Mouse (Mus musculus) thymus, postnatal 36 days (tissue): Measurements from ENCODE around the gene A630095N17Rik.
"Not testable (repeated sequence)": the region's sequence is repeated elsewhere in the genome, so short reads cannot be mapped to it uniquely, and the experiment has no call there.

ENCODE experiments used
- DNase-seq, 2 experiments: peaks; one replicate each; pipeline ENCODE4 v3.0.0; 2022; ENCODE audit warnings: mixed read lengths in 2 of 2

The A630095N17Rik gene

DNA sequence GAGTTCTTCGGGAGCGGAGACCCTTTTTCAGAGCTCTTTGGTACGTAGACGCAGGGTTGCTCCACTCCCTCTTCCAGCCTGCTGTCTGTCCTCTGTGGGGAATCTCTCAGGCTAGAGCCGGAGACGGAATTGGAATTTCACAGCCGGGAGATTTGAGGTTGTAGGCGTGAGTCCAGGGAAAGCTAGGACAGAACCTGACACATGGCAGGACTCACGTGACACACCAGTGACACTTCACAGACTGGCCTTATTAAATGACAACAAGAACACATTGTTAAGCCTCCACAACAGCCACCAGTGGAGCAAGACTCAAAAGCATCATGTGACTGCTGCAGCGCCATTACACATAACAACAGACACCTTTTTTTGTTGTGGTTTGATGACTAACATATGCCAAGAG is 7.7 kb upstream of the A630095N17Rik start:
- no peak for DNase-seq

DNA sequence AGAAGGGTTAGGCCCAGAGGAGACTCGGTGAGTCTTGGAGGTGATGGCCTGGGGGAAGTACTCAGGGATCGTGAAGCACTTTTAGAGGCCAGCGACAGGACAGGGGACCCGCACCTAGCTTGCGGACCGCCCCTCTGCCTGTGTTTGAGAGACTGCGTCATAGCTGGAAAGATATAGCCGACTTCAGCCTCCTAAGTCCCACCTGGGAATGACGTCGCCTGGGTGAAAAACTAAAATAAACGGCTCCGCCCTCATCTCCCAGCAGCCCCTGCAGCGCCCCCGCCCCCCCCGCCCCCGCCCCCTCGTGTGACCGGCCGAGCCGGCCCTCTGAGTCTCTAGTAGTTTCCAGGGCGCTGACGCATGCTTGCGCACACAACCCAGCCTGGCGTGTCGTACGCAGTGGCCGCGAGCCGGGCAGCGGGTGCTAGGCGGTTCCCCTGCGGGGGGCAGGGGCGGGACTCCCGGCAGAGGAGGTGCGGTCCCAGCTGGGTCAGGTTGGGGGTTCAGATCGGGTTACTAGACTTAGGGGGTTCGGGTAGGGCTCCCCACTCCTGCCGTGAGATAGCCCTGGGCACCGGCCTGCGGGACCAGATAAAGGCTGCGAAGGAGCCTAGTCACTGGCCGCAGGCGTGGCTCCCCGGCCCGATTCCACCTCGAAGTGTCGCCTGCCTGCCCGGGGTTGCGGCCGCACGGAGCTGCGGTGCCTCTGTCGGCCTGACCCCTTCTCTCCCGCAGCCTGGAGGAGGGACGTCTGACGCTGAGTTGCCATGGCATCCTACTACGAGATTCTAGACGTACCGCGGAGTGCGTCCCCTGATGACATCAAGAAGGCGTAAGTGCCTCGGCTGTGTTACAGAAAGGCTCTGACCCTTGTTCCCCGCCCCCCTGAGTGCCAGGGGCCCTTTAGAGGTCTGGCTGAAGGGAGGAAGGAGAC is 4.5 kb upstream of the A630095N17Rik start, which contains the start of gene Dnajb2:
TSS of gene Dnajb2 (plus strand) at position 290 of the 934 bp plus-strand sequence.
- peak; percentile 64 to 76 for DNase-seq

GRCm38 (mm10) chr1:75234606-75235005 is 2.7 kb upstream of the A630095N17Rik start:
- peak; percentile 71 to 77 for DNase-seq

- not testable (repeated sequence) for DNase-seq
Observed at GRCm38 (mm10) chr1:75232489-75232888, 587 bp upstream of the A630095N17Rik start.

- no peak for DNase-seq
Observed at GRCm38 (mm10) chr1:75231224-75231623, 678 bp downstream of the A630095N17Rik start.

DNA sequence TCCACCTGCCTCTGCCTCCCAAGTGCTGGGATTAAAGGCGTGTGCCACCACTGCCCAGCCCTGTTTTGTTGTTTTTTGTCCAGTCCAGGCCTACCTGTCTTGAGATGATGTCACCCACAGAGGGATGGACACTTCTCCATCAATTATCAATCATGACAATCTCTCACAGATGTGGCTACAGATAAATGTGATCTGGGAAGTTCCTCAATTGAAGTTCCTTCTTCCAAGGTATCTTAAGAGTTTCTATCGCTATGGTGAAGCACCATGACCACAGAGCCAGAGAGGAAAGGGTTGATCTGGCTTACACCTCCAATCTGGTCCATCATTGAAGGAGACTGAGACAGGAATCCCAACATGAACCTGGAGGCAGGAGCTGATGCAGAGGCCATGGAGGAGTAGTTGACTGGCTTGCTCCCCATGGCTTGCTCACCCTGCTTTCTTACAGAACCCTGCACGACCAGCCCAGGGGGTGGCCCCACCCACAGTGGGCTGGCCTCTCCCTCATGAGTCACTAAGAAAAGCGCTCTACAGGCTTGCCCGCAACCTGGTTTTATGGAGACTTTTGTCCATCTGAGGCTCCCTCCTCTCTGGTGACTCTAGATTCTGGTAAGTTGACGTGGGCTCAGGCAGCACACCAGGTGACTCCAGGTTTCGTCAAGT is 1.4 kb downstream of the A630095N17Rik start:
- DNase-seq = no peak

- DNase-seq = no peak
Observed at GRCm38 (mm10) chr1:75229158-75229557, 2.7 kb downstream of the A630095N17Rik start.

GRCm38 (mm10) chr1:75227653-75228052 is 4.2 kb downstream of the A630095N17Rik start:
- no peak for DNase-seq

DNA sequence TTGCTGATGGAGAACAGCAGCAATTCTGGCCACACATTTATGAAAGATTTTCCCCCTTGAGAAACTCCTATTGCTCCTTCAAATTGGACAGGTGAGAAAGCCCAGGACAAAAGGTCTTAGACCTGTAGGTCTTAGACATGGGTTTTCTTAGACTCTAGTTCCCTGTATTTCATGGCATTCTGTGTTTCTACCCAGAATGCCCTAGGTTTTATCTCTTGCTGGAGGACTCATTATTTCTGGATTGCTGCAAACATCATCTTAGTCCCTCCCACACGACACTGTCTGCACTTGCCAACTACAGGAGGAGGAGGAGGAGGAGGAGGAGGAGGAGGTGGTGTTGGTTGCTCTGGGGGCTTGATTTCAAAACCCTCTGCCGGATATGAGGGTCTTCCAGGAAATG is 5.8 kb downstream of the A630095N17Rik start:
- no peak for DNase-seq

DNA sequence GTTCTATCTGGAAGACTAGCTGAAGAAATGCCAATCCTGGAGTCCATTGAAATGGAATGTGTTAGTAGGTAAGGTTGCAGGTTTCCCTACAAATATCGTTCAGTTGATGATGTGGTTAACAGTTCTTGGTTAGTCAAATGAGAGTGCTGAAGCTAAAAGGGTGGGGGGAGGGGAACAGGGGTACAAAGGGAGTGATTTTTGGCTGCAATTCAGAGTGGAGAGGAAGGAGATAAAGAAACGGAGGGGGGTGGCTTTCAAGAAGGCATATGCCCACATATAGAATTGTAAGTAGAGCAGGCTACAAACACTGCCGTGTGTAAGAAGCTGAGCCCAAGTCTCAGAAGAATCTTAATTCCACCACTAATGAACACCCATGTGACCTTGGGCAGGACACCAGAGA is 6.4 kb downstream of the A630095N17Rik start:
- DNase-seq = no peak

GRCm38 (mm10) chr1:75223532-75223931 is 8.4 kb downstream of the A630095N17Rik start:
- peak; percentile 44 to 46 for DNase-seq

DNA sequence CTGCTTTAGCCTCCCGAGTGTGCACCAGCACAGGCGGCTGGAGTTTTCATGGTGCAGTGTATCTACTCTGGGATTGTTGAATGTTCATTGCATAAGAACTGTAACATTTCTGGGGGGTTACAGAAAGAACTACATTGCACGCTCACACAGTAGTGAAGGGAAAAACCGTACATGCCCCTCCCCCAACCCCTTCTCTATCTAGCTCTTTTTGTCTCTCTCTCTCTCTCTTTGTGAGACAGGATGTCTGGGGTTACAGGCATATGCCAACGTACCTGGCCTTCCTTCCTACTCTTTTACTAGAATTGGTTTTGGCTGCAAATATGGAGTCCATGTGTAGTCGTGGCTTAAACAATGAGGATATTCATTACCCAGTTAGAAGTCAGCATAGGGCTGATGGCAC is 9.0 kb downstream of the A630095N17Rik start:
- peak; percentile 42 to 51 for DNase-seq

DNA sequence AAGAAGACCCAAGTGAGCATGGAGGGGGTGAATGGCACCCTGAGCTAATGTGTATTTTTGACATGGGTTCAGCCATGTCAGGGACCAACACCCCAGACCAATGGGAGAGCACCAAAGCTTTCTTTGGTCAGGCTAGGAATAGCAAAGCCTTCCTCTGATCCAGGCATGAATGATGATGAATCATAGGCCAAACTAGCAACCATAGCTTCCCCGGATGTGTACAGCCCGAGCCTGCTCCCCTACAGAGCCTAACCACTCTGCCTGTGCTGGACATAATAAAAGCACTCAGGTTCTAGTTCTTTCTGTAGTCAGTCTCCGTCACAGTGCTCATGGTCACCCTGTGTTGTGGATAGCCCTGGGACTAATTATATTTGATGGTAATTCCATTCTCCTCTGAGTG is 10.4 kb downstream of the A630095N17Rik start:
- no peak for DNase-seq

DNA sequence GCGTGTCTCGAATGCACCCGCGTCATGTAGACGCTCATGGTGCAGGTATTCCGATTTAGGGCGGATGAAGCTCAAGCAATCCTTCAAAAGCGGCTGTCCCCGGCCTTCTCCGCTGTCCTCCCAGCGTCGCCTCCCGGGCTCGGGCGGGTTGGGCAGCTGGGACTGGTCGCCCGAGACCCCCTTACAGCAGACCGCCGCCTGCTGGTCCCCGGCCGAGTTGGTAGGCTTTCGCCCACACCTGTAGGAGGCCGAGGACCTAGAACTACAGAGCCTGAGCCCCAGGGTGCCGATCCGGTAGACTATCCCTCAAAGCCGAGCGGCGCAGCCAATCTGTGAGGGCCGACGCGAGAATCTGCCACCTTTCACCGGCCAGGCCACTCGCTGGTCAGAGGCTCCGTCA is 12.4 kb downstream of the A630095N17Rik start, which contains the start of gene Tuba4a:
TSS of gene Tuba4a (minus strand) at position 335 of the 400 bp plus-strand sequence.
- DNase-seq = no peak

GRCm38 (mm10) chr1:75219078-75219477 is 12.8 kb downstream of the A630095N17Rik start:
- DNase-seq = peak; percentile 96 to 98

GRCm38 (mm10) chr1:75218227-75219001 is 13.5 kb downstream of the A630095N17Rik start:
- DNase-seq = peak; percentile 69 to 74

DNA sequence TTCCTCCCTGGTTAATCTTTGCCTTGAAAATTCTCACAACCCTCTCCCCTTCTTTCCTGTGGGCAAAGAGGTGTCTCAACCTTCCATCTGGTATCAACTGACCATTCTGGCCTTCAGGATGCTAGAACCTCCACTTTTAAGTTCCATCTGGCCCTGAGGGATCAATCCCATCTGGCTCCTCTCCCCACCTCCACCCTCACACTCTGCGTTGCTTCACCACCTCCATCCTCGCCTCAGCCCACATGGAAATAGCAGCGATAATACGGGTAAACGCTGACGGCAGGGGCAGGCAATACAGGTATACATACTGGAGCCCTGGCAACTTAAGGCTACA is 14.0 kb downstream of the A630095N17Rik start:
- no peak for DNase-seq

GRCm38 (mm10) chr1:75216797-75217585 is 14.9 kb downstream of the A630095N17Rik start:
- DNase-seq = no peak

DNA sequence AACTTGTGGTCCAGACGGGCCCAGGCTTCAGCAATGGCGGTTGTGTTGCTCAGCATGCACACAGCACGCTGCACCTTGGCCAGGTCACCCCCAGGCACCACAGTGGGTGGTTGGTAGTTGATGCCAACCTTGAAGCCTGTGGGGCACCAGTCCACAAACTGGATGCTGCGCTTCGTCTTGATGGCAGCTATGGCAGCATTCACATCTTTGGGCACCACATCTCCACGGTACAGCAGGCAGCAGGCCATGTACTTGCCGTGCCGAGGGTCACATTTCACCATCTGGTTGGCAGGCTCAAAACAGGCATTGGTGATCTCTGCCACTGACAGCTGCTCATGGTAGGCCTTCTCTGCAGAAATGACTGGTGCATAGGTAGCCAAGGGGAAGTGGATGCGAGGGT is 16.1 kb downstream of the A630095N17Rik start:
- no peak for DNase-seq

- DNase-seq = no peak
Observed at GRCm38 (mm10) chr1:75214886-75215285, 17.0 kb downstream of the A630095N17Rik start.

- no peak for DNase-seq
Observed at GRCm38 (mm10) chr1:75214442-75214841, 17.5 kb downstream of the A630095N17Rik start.

- no peak for DNase-seq
Observed at GRCm38 (mm10) chr1:75213096-75213495, 18.8 kb downstream of the A630095N17Rik start.
